Mouse (Mus musculus) forelimb bud, embryonic 11.5 days (tissue): ENCODE measurements around the gene Nde1.
"Not testable (repeated sequence)": the region's sequence is repeated elsewhere in the genome, so short reads cannot be mapped to it uniquely, and the experiment has no call there.

ENCODE experiments used
- DNase-seq: peaks from one replicate; pipeline ENCODE4 v3.0.0-alpha.2; 2012; ENCODE audit warnings: low read depth, low spot score

Nde1 gene

DNA sequence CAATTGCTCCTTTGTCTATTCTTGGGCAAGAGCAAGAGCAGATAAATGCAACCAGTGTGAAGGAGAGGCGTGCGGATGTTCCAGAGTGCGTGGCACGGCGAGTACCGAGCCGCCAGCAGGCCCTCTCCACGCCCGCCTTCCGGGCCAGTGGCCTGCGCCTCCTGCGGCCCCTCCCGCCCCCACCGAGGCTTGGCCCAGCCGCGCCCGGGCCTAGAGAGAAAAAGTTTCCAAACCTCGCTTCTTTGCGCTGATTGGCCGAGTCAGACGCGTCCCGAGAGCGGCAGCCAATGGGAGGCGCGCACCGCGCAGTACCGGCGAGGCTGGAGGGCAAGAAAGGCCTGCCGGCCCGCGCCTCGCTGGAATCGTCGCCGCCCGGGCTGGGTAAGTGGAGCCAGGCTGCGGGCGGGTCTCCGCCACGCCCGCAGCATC is at the start of gene Nde1, which contains the start of gene Marf1:
Gene Nde1 (plus strand): TSS at position 288 of the 429 bp plus-strand sequence.
Gene Marf1 (minus strand): TSS at position 364 of the 429 bp plus-strand sequence.
- DNase-seq, result peak; percentile 94

DNA sequence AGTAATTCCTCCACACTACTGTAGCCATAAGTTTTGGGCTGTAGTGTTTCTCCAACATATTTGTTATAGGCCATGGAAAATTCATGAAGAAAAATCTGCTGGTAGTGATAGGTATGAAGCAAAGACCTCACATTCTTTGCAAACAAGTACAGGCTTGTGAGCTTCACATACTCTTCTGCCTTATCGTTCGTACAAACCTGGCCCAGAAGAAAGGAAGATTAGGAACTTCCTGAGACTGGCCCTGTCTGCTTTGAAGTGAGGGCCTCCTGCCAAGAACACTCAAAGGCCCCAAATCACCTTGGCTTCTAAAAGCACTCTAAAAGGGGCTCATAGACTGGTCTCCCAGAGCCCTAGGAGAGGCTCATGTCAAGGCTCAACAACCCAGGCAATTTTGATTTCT is 45.8 kb upstream of the Nde1 start:
- DNase-seq, result no peak

GRCm38 (mm10) chr16:14120941-14121340 is 42.1 kb upstream of the Nde1 start:
- DNase-seq, result no peak

DNA sequence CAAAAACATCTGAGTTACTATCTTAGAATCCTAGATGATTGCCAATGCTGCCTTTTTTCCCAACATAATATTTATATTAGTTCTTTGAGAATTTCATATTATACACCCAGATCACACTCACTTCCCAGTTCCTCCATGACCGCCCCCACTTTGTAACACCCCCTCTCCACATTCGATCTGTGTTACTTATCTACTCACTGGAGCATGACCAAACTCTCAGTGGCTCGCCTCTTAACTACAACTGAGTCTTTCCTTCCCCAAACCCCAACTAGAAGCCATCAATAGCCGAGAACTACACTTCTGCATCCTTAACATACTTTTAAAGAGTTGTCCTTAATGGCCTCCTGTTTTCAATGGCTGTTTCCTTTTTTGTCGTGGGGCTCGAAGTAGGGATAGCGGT is 41.5 kb upstream of the Nde1 start:
- no peak for DNase-seq

- DNase-seq, result no peak
Measured at GRCm38 (mm10) chr16:14122586-14122985, 40.5 kb upstream of the Nde1 start.

DNA sequence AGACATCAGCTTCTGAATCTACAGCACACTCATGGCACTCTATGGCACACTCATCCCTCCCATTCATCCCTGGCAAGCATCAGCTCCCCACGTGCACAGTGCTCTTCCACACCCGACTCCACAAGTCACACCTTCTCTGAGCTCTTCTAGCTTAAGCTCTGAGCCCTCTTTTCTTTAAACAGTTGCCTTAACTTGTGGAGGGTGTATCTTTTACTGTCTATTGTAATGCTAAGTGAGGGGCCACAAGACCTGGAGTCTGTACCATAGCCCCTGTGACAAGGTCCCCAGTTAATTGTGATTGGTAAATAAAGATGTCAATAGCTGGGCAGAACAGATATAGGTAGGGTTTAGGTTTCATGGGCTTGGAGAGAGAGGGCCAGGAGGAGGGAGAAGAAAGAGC is 39.2 kb upstream of the Nde1 start:
- DNase-seq, result no peak

DNA sequence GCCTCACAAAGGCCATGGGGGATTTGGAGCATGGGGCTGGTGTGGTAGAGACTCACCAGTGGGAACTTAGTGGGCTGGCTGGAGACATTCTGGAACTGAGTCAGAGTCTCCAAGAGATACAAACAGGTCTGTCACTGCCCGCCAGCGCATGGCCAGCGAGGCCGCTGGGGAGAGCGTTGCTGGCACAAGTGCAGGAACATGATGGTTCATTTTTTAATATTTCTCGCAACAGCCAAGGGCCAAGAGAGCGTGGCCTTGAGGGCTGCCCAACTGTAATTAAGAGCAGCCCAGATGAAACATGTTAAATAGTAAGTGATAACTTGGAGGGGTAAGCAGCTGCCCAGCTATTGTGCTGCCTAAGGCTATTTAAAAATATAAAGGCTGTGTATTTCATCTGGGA is 38.4 kb upstream of the Nde1 start:
- DNase-seq, result no peak

DNA sequence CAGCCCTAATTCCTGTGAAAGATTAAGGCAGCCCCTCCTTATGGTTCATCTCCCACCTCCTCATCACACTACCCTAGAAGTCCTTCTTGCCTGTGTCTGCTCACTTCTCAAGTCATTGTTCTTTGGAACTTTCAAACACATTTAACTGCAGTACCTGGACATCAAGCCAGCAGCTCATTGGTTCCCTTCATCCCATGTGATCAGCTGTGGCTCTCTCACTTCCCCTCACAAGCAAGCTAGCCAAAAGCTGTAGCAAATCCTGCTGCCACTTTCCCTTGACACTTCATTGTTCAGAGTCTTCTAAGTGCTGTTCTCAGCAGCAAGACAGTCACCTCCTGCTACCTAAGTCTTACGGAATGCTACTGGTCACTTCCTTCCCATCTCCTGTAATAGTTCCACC is 37.8 kb upstream of the Nde1 start:
- no peak for DNase-seq

DNA sequence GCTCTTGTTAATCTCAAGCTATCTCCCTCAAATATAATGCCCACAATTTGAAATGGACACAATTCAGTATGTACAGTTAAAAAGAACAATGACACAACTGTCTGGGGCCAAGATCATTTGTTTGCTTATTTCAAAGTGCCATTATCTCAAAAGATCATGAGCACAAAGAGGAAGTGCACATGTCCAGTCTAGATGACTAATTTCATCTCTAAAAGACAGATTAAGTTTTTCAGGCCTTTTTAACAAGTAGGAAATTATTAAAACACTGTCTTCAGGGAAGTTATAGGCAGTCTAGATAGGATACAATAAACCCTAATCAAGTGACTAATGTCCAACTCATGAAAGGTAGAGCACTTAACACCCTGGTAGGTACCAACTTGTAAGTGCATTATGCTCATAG is 34.1 kb upstream of the Nde1 start:
- no peak for DNase-seq

DNA sequence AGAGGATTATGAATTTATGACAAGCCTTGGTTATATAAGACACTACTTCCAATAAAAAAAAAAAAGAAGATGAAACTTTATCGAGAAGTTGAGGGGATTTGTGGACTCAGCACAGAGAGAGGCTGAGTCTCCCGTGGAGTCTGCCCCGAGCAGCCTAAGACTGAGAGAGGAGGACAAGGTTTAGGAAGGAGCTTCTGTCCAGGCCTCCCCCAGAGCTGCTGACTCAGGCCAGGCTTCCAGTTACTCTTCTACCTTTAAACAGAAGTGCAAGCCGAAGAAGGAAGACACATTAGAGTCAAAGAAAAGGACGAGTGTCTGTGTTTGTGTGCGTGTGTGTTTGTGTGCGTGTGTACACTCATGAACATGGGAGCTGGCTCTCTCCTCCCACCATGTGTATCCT is 32.3 kb upstream of the Nde1 start:
- no peak for DNase-seq

DNA sequence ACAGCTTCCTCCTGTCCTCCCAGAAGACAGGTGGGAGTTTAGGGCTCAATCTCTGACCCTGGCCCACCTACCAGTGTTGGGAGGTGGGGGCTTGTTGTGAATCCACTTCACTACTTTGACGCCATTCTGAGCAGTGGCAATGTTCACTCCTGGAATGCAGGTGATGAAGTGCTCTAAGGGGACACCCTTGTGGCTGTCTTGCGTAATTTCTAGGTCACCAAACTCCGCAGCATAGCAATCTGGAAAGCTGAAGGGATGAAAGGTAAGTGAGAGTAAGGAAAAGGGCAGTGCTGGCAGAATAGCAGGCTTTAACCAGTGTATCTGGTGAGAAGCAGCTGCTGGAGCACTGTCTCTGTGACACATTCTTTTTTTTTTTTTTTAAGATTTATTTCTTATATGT is 31.7 kb upstream of the Nde1 start:
- DNase-seq, result no peak

DNA sequence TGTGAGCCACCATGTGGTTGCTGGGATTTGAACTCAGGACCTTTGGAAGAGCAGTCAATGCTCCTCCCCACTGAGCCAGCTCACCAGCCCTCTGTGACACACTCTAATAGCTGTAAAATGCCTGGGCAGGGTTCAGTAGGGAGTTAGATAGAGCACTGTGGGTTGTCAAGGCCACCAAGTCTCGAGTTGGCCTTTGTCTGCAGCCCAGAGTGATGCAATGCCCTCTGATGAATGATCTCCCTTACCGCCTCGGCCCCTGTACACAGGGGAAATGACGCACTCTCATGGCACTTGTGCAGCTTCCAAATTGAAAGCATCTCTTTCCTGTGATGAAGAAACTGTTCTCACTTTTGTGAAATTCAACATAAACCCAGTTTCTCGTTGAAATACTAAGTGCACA is 31.2 kb upstream of the Nde1 start:
- no peak for DNase-seq

GRCm38 (mm10) chr16:14135014-14135413 is 28.1 kb upstream of the Nde1 start:
- no peak for DNase-seq

DNA sequence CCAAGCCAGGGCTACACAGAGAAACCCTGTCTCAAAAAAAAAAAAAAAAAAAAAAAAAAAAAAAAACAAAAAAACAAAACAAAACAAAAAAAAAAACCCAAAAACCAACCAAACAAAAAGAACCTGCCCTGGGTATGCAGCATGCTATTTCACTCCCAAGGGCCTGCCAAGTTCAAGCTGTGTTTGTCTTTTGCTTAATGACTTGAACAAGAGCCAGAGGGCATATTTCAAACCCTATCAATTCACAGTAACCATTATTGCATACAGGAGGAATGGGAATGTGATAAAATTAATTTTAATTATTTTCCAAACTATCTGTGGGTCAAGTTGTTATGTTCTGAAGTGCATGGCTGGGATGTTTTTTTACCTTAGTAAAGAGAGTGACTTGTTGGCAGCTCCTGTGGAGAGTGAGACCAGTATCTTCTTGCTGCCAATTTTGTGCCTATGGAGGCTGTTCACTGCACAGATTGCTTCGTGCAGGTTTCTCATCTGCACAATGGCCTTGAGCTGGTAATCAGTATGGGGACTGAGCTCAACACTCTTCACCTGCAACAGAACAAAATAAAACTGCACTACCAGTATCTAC is 25.0 kb upstream of the Nde1 start:
- no peak for DNase-seq

GRCm38 (mm10) chr16:14139106-14139505 is 24.0 kb upstream of the Nde1 start:
- no peak for DNase-seq

- DNase-seq, result no peak
Measured at GRCm38 (mm10) chr16:14143298-14143697, 19.8 kb upstream of the Nde1 start.

GRCm38 (mm10) chr16:14147712-14148111 is 15.4 kb upstream of the Nde1 start:
- no peak for DNase-seq

DNA sequence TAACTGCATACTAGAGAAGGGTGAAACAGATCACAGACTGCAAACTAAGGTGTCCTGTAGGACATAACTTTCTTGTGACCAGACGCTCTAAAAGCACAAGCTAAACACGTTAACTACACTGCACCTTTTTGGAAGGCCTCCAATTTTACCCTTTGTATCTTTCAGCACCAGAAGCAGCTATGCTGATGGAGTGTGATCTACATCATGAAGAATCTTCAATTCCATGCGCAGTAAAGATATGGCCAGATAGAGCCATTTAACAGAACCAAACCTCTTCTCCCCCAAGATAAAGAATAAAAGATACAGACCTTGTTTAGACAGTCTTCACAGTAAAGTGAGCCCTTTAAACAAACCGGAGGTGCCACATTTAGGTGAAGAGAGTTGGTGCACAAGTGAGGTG is 11.4 kb upstream of the Nde1 start:
- DNase-seq, result no peak

DNA sequence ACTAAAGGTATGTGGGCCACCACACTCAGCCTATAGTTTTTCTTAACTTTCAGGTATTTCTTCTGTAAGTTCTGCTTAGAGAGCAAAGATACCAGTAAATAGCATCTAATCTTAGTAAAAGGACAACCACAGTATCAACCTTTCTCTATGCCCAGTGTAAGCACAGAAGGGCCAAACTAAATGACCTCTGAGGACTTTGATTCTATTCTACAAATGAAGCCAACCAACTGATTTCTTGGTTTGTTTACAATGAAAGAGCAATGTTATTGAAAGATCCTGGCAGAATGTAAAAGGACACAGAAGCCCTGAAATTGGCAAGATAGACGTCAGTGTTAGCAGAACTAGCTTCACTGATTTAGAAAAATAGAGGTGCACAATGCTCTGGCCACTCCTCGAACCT is 7.4 kb upstream of the Nde1 start:
- not testable (repeated sequence) for DNase-seq

GRCm38 (mm10) chr16:14156312-14156711 is 6.8 kb upstream of the Nde1 start:
- DNase-seq, result no peak

- no peak for DNase-seq
Measured at GRCm38 (mm10) chr16:14158536-14158935, 4.5 kb upstream of the Nde1 start.

- DNase-seq, result peak; percentile 99
Measured at GRCm38 (mm10) chr16:14158936-14159745, 3.9 kb upstream of the Nde1 start.

DNA sequence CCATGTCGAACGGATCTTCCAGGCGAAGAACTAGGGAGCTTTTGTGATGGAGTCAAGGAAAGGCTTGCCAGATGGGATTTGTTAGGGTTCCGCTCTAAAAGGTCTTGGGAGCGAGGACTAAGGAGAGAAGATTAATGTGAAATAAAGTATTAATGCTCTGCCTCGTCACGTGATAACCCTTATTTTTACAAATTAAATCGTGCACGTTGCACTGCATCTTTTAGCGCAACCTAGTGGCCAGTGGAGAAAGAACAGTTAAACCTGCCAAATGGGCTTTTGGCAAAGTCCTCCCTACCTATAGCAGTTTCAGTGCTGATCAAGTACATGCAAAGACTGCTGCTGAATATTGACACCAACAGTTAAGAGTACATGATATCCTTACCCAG is 3.3 kb upstream of the Nde1 start:
- peak; percentile 81 for DNase-seq
